Mouse (Mus musculus) MEL (cell line): ENCODE measurements around the gene Poc1a. TPM values are rescaled to one million over a fixed set of nuclear protein-coding genes. Genes with fewer than 3 reads are reported as not detected.

Source experiments
- DNase-seq: peaks from one replicate; pipeline ENCODE4 v3.0.0; 2011; ENCODE audit warnings: low read depth, low spot score
- H3K27ac ChIP-seq: 2 replicates; pipeline ENCODE4 v1.5.1; 2012; ENCODE audit warnings: low read depth, mild to moderate bottlenecking, control low read depth, low read length, moderate library complexity; ENCODE audit not compliant: control insufficient read depth
- H3K27me3 ChIP-seq, 2 experiments: fragments of 150-350 bp in 1 of 2; sonication (generic) in 1 of 2; 2 replicates each; pipeline ENCODE4 v1.6.1; 2012; ENCODE audit warnings: low read length in 2 of 2, mild to moderate bottlenecking in 2 of 2, improper control_type of control experiment in 1 of 2, moderate library complexity in 1 of 2; ENCODE audit not compliant: insufficient read depth in 2 of 2, control insufficient read depth in 1 of 2
- H3K36me3 ChIP-seq, 2 experiments: 2 replicates each; pipeline ENCODE4 v1.6.1; 2012 to 2014; ENCODE audit warnings: low read length in 2 of 2, improper control_type of control experiment in 1 of 2, inconsistent platforms in 1 of 2, mild to moderate bottlenecking in 1 of 2; ENCODE audit not compliant: insufficient read depth in 2 of 2, control insufficient read depth in 1 of 2
- H3K4me1 ChIP-seq, 2 experiments: fragments of 150-350 bp in 1 of 2; sonication (generic) in 1 of 2; 2 replicates each; pipeline ENCODE4 v1.6.1; 2012; ENCODE audit warnings: low read length in 2 of 2, improper control_type of control experiment in 1 of 2, mild to moderate bottlenecking in 1 of 2; ENCODE audit not compliant: insufficient read depth in 2 of 2, control insufficient read depth in 1 of 2
- H3K4me3 ChIP-seq, 2 experiments: fragments of 150-350 bp in 1 of 2; sonication (generic) in 1 of 2; 2 replicates each; pipeline ENCODE4 v1.5.1; 2012; ENCODE audit warnings: low read depth in 2 of 2, low read length in 2 of 2, mild to moderate bottlenecking in 2 of 2, moderate library complexity in 2 of 2, control low read depth in 1 of 2, improper control_type of control experiment in 1 of 2; ENCODE audit not compliant: control insufficient read depth in 1 of 2, insufficient read depth in 1 of 2
- H3K79me2 ChIP-seq: 2 replicates; pipeline ENCODE4 v1.6.1; 2012; ENCODE audit warnings: mild to moderate bottlenecking, low read length, moderate library complexity; ENCODE audit not compliant: control insufficient read depth, poor library complexity, insufficient read depth
- H3K9ac ChIP-seq: 2 replicates; pipeline ENCODE4 v1.6.1; 2012; ENCODE audit warnings: low read depth, mild to moderate bottlenecking, control low read depth, low read length, moderate library complexity; ENCODE audit not compliant: control insufficient read depth, poor library complexity, severe bottlenecking
- H3K9me3 ChIP-seq: fragments of 150-350 bp; sonication (generic); replicated peaks from 2 replicates; pipeline ENCODE4 v1.6.1; 2012; ENCODE audit warnings: mild to moderate bottlenecking, low read length, improper control_type of control experiment, moderate library complexity; ENCODE audit not compliant: insufficient read depth
- CHD1 ChIP-seq: IDR thresholded peaks from 2 replicates; pipeline ENCODE4 v1.6.1; 2012; ENCODE audit warnings: low read depth, mild to moderate bottlenecking, inconsistent platforms, low read length, improper control_type of control experiment
- CHD2 ChIP-seq: IDR thresholded peaks from 2 replicates; pipeline ENCODE4 v1.6.1; 2011; ENCODE audit warnings: low read length, improper control_type of control experiment
- CTCF ChIP-seq, 3 experiments: IDR thresholded peaks in 2 of 3; conservative IDR thresholded peaks in 1 of 3; 2 replicates each; pipeline ENCODE4 v1.5.1; 2011 to 2012; ENCODE audit warnings: low read length in 3 of 3, low read depth in 2 of 3, mild to moderate bottlenecking in 2 of 3, improper control_type of control experiment in 1 of 3, inconsistent platforms in 1 of 3, mixed read lengths in 1 of 3, moderate library complexity in 1 of 3; ENCODE audit not compliant: control insufficient read depth in 1 of 3, insufficient read depth in 1 of 3, poor library complexity in 1 of 3, severe bottlenecking in 1 of 3
- E2F4 ChIP-seq: IDR thresholded peaks from 2 replicates; pipeline ENCODE4 v1.6.1; 2011; ENCODE audit warnings: low read depth, low read length, improper control_type of control experiment, borderline replicate concordance
- ELF1 ChIP-seq: IDR thresholded peaks from 2 replicates; pipeline ENCODE4 v1.6.1; 2014; ENCODE audit warnings: low read depth, mild to moderate bottlenecking, inconsistent platforms, low read length, improper control_type of control experiment, moderate library complexity
- EP300 ChIP-seq, 2 experiments: IDR thresholded peaks; 2 replicates each; pipeline ENCODE4 v1.6.1; 2011; ENCODE audit warnings: improper control_type of control experiment in 2 of 2, low read length in 2 of 2, low read depth in 1 of 2, mild to moderate bottlenecking in 1 of 2
- GATA1 ChIP-seq: IDR thresholded peaks from 2 replicates; pipeline ENCODE4 v1.6.1; 2011; ENCODE audit warnings: low read depth, low read length, improper control_type of control experiment
- MAFK ChIP-seq: IDR thresholded peaks from 2 replicates; pipeline ENCODE4 v1.6.1; 2011; ENCODE audit warnings: low read depth, mild to moderate bottlenecking, low read length, improper control_type of control experiment, borderline replicate concordance
- MXI1 ChIP-seq: IDR thresholded peaks from 2 replicates; pipeline ENCODE4 v1.6.1; 2011; ENCODE audit warnings: mild to moderate bottlenecking, low read depth, low read length, improper control_type of control experiment
- MYC ChIP-seq: IDR thresholded peaks from 2 replicates; pipeline ENCODE4 v1.6.1; 2011; ENCODE audit warnings: low read depth, mild to moderate bottlenecking, low read length, improper control_type of control experiment, moderate library complexity
- POLR2AphosphoS2 ChIP-seq: IDR thresholded peaks from 2 replicates; pipeline ENCODE4 v1.6.1; 2011; ENCODE audit warnings: low read length, improper control_type of control experiment
- RCOR1 ChIP-seq: IDR thresholded peaks from 2 replicates; pipeline ENCODE4 v1.6.1; 2012; ENCODE audit warnings: low read depth, mild to moderate bottlenecking, inconsistent platforms, low read length, improper control_type of control experiment
- TBP ChIP-seq: IDR thresholded peaks from 2 replicates; pipeline ENCODE4 v1.8.0; 2011; ENCODE audit warnings: low read depth, low read length, improper control_type of control experiment
- TCF12 ChIP-seq: IDR thresholded peaks from 2 replicates; pipeline ENCODE4 v1.6.1; 2014; ENCODE audit warnings: low read depth, mild to moderate bottlenecking, inconsistent platforms, low read length, improper control_type of control experiment, moderate library complexity
- UBTF ChIP-seq: IDR thresholded peaks from 2 replicates; pipeline ENCODE4 v1.6.1; 2012; ENCODE audit warnings: low read depth, mild to moderate bottlenecking, inconsistent platforms, low read length, improper control_type of control experiment, moderate library complexity, borderline replicate concordance; ENCODE audit not compliant: insufficient read depth
- USF1 ChIP-seq: IDR thresholded peaks from 2 replicates; pipeline ENCODE4 v1.6.1; 2014; ENCODE audit warnings: low read depth, mild to moderate bottlenecking, inconsistent platforms, low read length, improper control_type of control experiment, moderate library complexity
- USF2 ChIP-seq, 2 experiments: IDR thresholded peaks; 2 replicates each; pipeline ENCODE4 v1.6.1; 2011 to 2012; ENCODE audit warnings: improper control_type of control experiment in 2 of 2, low read length in 2 of 2, borderline replicate concordance in 1 of 2, inconsistent platforms in 1 of 2, low read depth in 1 of 2, mild to moderate bottlenecking in 1 of 2; ENCODE audit not compliant: insufficient read depth in 1 of 2
- ZC3H11A ChIP-seq: IDR thresholded peaks from 2 replicates; pipeline ENCODE4 v1.6.1; 2012; ENCODE audit warnings: low read depth, mild to moderate bottlenecking, inconsistent platforms, low read length, improper control_type of control experiment
- polyA plus RNA-seq, 2 experiments: library from polyadenylated mRNA; stranded (reverse) in 1 of 2; unstranded in 1 of 2; fragments of >175 nt in 1 of 2; fragments of >200 nt in 1 of 2; gene quantifications; 2 replicates each; pipeline versions ENCODE4 v1.2.1 to v1.2.4; 2012; ENCODE audit warnings: low replicate concordance in 2 of 2, low read depth in 1 of 2; ENCODE audit not compliant: insufficient read length in 2 of 2, insufficient read depth in 1 of 2, missing spikeins in 1 of 2
- total RNA-seq: library from RNA; depleted of rRNA; stranded (reverse); fragments of 300-350 nt; gene quantifications from 2 replicates; pipeline ENCODE4 v1.2.3, GENCODE M21; 2012

Poc1a gene
- total and polyA plus RNA-seq, 3 experiments = 33.8 to 41.3 TPM; not detected in 1

DNA sequence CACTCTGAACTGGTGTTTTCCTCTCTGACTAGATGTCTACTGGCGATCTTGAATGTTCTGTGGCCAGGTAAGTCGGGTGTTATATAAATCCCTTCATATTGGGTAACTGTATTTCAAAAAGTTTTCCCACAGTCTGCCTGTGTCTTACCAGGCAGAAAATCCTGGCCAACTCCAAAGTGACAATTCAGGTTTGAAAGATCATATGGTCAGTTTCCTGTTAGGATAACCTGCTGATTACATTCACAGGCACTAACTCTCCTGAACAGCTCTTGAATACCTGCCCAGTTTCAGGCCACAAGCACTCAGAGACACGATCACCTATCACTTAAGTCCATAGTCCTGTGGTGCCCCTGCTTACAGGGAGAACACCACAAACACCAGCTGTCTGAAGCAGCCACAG is 18.8 kb upstream of the Poc1a start:
- no peaks in the 10 kb centered on the region for H3K9me3 ChIP-seq
- no peaks in the 10 kb centered on the region for H3K79me2 ChIP-seq
- H3K27me3 ChIP-seq = peaks cover 0 to 4% of the 10 kb centered on the region in 2 experiments; a peak in 2 of 4 replicates
- H3K27ac ChIP-seq = no peak overlapping the region
- H3K4me3 ChIP-seq = no peak overlapping the region
- TF ChIP-seq TBP (no peak), USF2 (IDR thresholded peaks at IDR 0.05; ENCODE audit: borderline replicate concordance in 1 of 2, insufficient read depth in 1 of 2, low read depth in 1 of 2, low read length in 2 of 2) (no peak), CHD2 (no peak), POLR2AphosphoS2 (no peak), ZC3H11A (no peak), CHD1 (no peak), MYC (no peak), UBTF (no peak)
- TF ChIP-seq, all 39 proteins: peak for 0
- Histone ChIP-seq H3K4me1 (peaks cover 0 to 11% of the 10 kb centered on the region in 2 experiments; a peak in 1 of 4 replicates), H3K36me3 (no peaks in the 10 kb centered on the region), H3K9ac (no peak overlapping the region)
- no peak for DNase-seq

DNA sequence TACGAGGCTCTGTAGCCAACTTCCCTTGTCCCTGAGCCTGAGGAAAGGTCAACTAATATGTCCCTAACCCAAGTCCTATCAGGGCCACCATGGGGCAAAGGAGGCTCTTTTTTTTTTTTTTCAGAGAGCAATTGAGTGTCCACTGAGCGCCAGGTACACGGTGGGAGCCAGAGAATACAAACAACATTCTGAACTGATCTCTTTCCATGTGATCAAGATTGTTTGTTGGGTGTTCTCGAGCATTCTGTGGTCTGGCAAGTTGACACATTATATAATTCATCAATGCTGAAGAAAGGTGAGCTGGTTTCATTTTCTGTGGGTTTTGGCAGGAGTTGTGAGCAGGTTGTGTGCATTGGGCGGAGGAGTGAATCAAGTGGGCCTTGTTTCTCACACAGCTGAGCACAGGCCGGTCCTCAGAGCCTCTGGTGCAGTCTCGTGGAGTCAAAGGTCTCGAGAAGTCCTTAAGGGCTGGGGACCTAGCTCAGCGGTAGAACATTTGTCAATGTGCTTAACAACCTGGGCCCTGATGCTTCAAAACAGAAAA is 17.4 kb upstream of the Poc1a start:
- DNase-seq = no peak

DNA sequence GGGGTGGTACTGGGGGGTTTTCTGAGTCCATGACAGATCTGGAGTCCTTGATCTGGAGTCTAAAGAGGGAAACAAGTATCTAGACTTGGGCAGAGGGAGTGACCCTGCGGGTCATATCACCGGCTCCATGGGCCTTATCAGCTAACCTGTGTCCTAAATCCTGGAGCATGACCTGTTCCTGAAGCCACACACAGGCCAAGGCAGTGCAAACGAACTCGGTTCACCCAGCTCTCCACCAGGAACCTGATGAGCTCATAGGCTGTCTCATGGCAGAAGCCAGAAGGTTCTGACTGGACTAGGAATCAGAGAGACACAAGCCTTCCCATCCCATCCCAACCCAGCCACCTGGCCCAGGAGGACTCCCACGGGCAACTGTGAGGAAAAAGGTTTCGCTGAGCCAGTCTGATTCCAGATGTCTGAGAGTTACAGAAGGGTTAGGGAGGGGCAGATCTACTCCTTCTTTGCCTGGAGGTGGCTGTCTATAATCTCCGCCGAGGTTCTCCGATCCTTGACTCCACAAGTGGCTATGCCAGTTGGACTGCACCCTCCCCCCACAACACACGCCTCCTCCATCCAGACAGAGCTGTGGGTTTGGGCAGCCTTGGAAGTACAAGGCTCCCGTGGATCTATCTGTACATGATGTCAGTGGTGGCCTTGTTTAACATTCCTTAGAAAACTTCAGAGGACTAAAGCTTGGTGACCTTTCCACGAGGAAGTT is 15.3 kb upstream of the Poc1a start:
- no peak overlapping the region for H3K27ac ChIP-seq
- H3K9ac ChIP-seq = no peak overlapping the region
- TF ChIP-seq RCOR1 = no peak
- no peak for TF ChIP-seq TBP
- no peak for TF ChIP-seq E2F4
- TF ChIP-seq CTCF (IDR thresholded peaks at IDR 0.05 in 2 of 3, conservative IDR thresholded peaks at IDR 0.05 in 1 of 3; ENCODE audit: control insufficient read depth in 1 of 3, insufficient read depth in 1 of 3, low read depth in 2 of 3, low read length in 3 of 3, poor library complexity in 1 of 3, severe bottlenecking in 1 of 3) = no peak
- no peak for TF ChIP-seq TCF12
- TF ChIP-seq MXI1 = no peak
- TF ChIP-seq ELF1 = no peak
- no peak for TF ChIP-seq MAFK
- DNase-seq = no peak
- H3K4me1 ChIP-seq = peaks cover 0 to 6% of the 10 kb centered on the region in 2 experiments; a peak in 1 of 4 replicates
- peaks cover 0 to 4% of the 10 kb centered on the region in 2 experiments; a peak in 2 of 4 replicates for H3K27me3 ChIP-seq
- no peaks in the 10 kb centered on the region for H3K36me3 ChIP-seq
- no peak overlapping the region for H3K4me3 ChIP-seq
- no peaks in the 10 kb centered on the region for H3K9me3 ChIP-seq
- H3K79me2 ChIP-seq = no peaks in the 10 kb centered on the region

More for the DNA sequence above, 17.4 kb upstream of the Poc1a start:
- TF ChIP-seq ZC3H11A = no peak
- TF ChIP-seq RCOR1 = no peak
- TF ChIP-seq GATA1 = no peak
- no peak for TF ChIP-seq USF1
- no peak for TF ChIP-seq EP300 (IDR thresholded peaks at IDR 0.05; ENCODE audit: low read depth in 1 of 2, low read length in 2 of 2)
- Histone ChIP-seq H3K9me3 (no peaks in the 10 kb centered on the region), H3K27ac (no peak overlapping the region), H3K4me3 (no peak overlapping the region), H3K4me1 (peaks cover 0 to 8% of the 10 kb centered on the region in 2 experiments; a peak in 1 of 4 replicates), H3K36me3 (no peaks in the 10 kb centered on the region), H3K79me2 (no peaks in the 10 kb centered on the region), H3K27me3 (peaks cover 0 to 4% of the 10 kb centered on the region in 2 experiments; a peak in 2 of 4 replicates), H3K9ac (no peak overlapping the region)
